Mouse (Mus musculus) mouse trophoblast stem cell (cell line): ENCODE measurements around the gene Mtrf1.
"Not testable (repeated sequence)": the region's sequence is repeated elsewhere in the genome, so short reads cannot be mapped to it uniquely, and the experiment has no call there.

Source experiments
- in situ Hi-C, 2 experiments: fragments of 300-500 bp; cut with MseI, MboI; formaldehyde crosslinking; loops; 2 replicates in 1 of 2; 3 replicates in 1 of 2; pipeline ENCODE4 v1.15.1; 2025

Gene Mtrf1

DNA sequence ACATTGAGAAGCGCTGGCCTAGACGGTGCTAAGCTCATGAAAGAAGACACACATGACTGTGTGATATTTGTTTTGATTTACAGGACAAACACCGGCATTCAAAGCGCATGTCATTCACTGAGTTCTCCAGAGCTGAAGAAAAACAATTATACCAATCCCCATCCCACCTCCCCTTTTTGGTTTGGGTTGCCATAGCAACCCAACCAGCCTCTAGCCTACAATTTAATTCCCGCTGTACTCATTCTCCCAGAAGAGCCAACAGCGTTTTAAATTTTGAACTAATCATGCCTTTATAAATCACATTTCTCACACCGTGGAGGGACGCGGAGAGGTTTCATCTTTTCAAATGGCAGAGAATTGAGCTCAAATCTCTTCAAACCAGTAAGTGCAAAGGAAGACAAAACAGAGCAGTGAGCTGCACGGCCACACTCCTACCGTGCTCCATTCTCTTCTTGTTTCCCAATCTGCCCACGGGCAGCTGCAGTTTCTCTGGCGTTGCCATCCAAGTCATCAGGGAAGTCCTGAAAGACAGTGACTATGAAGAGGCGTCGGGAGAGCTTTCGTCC is 47.6 kb downstream of the Mtrf1 start:
- in situ Hi-C loops, result no loop called here

DNA sequence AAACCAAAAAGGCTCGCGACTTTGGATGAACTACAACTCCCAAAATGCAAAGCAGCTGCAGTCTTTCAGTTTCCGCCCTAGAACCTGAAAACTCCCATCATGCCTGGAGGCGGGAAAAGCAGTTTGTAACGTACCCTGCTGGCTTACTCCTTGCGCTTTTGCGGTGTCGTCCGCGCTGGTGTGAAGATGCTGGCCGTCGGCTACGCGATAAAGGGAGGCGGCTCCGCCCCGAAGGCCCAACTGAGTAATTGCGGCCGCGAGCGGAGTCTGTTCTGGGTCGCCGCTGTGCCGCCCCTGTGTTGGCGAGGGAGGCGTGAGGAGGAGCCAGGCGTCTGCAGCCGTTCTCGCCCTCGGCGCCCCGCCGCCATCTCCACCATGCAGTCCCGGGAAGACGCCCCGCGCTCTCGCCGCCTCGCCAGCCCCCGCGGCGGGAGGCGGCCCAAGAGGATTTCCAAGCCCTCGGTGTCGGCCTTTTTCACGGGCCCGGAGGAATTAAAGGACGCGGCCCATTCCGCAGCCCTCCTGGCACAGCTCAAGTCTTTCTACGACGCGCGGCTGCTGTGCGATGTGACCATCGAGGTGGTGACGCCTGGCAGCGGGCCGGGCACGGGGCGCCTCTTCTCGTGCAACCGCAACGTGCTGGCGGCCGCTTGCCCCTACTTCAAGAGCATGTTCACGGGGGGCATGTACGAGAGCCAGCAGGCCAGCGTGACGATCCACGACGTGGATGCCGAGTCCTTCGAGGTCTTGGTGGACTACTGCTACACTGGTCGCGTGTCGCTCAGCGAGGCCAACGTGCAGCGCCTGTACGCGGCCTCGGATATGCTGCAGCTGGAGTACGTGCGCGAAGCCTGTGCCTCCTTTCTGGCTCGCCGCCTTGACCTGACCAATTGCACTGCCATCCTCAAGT is 54.4 kb downstream of the Mtrf1 start, which contains the start of gene Kbtbd6:
TSS of gene Kbtbd6 (plus strand) at position 155 of the 910 bp plus-strand sequence.
- in situ Hi-C loops, result not testable (repeated sequence)

GRCm38 (mm10) chr14:79452591-79452934 is 55.0 kb downstream of the Mtrf1 start:
- in situ Hi-C loops, result not testable (repeated sequence)

GRCm38 (mm10) chr14:79460401-79460800 is 62.8 kb downstream of the Mtrf1 start:
- in situ Hi-C loops, result no loop called here

GRCm38 (mm10) chr14:79460988-79461387 is 63.4 kb downstream of the Mtrf1 start:
- in situ Hi-C loops, result no loop called here

- in situ Hi-C loops, result loop anchor here in 1 of 2 experiments (5.0 kb wide), 1 partner anchor 68 kb away; the partner anchor contains the start of gene Mtrf1
Observed at GRCm38 (mm10) chr14:79465623-79466022, 68.1 kb downstream of the Mtrf1 start.

GRCm38 (mm10) chr14:79467621-79468020 is 70.0 kb downstream of the Mtrf1 start:
- in situ Hi-C loops, result loop anchor here in 1 of 2 experiments (5.0 kb wide), 1 partner anchor 70 kb away; the partner anchor contains the start of gene Mtrf1
